Mouse (Mus musculus) kidney, embryonic 16.5 days (tissue): ENCODE data around the gene Frmd5. TPM values are rescaled to one million over a fixed set of nuclear protein-coding genes. Genes with fewer than 3 reads are reported as not detected.

Source experiments
- ATAC-seq: fragments of 200-750 bp; cut with Nextera tagmentation; 2 replicates; pipeline ENCODE4 v1.8.0; 2017; ENCODE audit warnings: moderate TSS enrichment; ENCODE audit not compliant: low FRiP score, low TSS enrichment
- H3K27ac ChIP-seq: fragments of 300-500 bp; sonication (generic); 2 replicates; pipeline ENCODE4 v1.5.1; 2014; ENCODE audit warnings: low read length
- H3K27me3 ChIP-seq: fragments of 300-500 bp; sonication (generic); 2 replicates; pipeline ENCODE4 v1.6.1; 2014; ENCODE audit warnings: low read length, control low read depth, mixed read lengths; ENCODE audit not compliant: insufficient read depth
- H3K36me3 ChIP-seq: fragments of 300-500 bp; sonication (generic); 2 replicates; pipeline ENCODE4 v1.6.1; 2014; ENCODE audit warnings: low read length, control low read depth, mixed read lengths; ENCODE audit not compliant: insufficient read depth
- H3K4me1 ChIP-seq: fragments of 300-500 bp; sonication (generic); 2 replicates; pipeline ENCODE4 v1.6.1; 2014; ENCODE audit warnings: low read length, control low read depth, mixed read lengths; ENCODE audit not compliant: insufficient read depth
- H3K4me2 ChIP-seq: fragments of 300-500 bp; sonication (generic); replicated peaks from 2 replicates; pipeline ENCODE4 v1.6.1; 2014; ENCODE audit warnings: low read depth, low read length
- H3K4me3 ChIP-seq: fragments of 300-500 bp; sonication (generic); 2 replicates; pipeline ENCODE4 v1.5.1; 2014; ENCODE audit warnings: mild to moderate bottlenecking, low read length
- H3K9ac ChIP-seq: fragments of 300-500 bp; sonication (generic); replicated peaks from 2 replicates; pipeline ENCODE4 v1.6.1; 2014; ENCODE audit warnings: low read length
- H3K9me3 ChIP-seq: fragments of 300-500 bp; sonication (generic); 2 replicates; pipeline ENCODE4 v1.6.1; 2016; ENCODE audit warnings: low read length, control low read depth
- WGBS: fragments of 180-500 bp; shearing (Covaris S2); extraction: QIAGEN DNeasy Blood & Tissue Kit; methylation state at CpG from one replicate; pipeline ENCODE4 v1.1.7; 2014; 5-methylcytosine and 5-hydroxymethylcytosine counted together
- polyA plus RNA-seq: library from polyadenylated mRNA; unstranded; fragments of >200 nt; fragmentation: Nextera tagmentation; extraction: Ambion mirVana; gene quantifications from 2 replicates; pipeline ENCODE4 v1.2.1, GENCODE M21; 2015

Frmd5 gene
- polyA plus RNA-seq, 1 experiment from 2014 or later: 1.8 TPM

GRCm38 (mm10) chr2:121620582-121621261 lies 186.2 kb downstream of the Frmd5 start:
- Histone ChIP-seq H3K9me3 (no peaks in the 10 kb centered on the region), H3K9ac (no peak overlapping the region)
- 86% methylated on average over 7 of the region's 7 CpGs for WGBS

GRCm38 (mm10) chr2:121615199-121615559 lies 191.7 kb downstream of the Frmd5 start:
- no peak for ATAC-seq
- H3K27me3 ChIP-seq: no peaks in the 10 kb centered on the region
- H3K4me1 ChIP-seq: peaks cover 5% of the 10 kb centered on the region
- no peak overlapping the region for H3K4me3 ChIP-seq
- no peak overlapping the region for H3K4me2 ChIP-seq
- 77% methylated on average over 7 of the region's 7 CpGs for WGBS
- no peak overlapping the region for H3K27ac ChIP-seq
- no peaks in the 10 kb centered on the region for H3K36me3 ChIP-seq
- H3K9me3 ChIP-seq: no peaks in the 10 kb centered on the region
- no peak overlapping the region for H3K9ac ChIP-seq

More at GRCm38 (mm10) chr2:121620582-121621261, 186.2 kb downstream of the Frmd5 start:
- no peaks in the 10 kb centered on the region for H3K4me1 ChIP-seq
- no peak overlapping the region for H3K4me3 ChIP-seq
- H3K27me3 ChIP-seq: no peaks in the 10 kb centered on the region
- ATAC-seq: no peak
- H3K27ac ChIP-seq: no peak overlapping the region
- H3K4me2 ChIP-seq: no peak overlapping the region
- H3K36me3 ChIP-seq: no peaks in the 10 kb centered on the region

GRCm38 (mm10) chr2:121614483-121615198 lies 192.2 kb downstream of the Frmd5 start:
- no peak overlapping the region for H3K27ac ChIP-seq
- no peak for ATAC-seq
- no peaks in the 10 kb centered on the region for H3K9me3 ChIP-seq
- H3K27me3 ChIP-seq: no peaks in the 10 kb centered on the region
- H3K9ac ChIP-seq: no peak overlapping the region
- WGBS: 75% methylated on average over 9 of the region's 9 CpGs
- H3K4me1 ChIP-seq: peaks cover 9% of the 10 kb centered on the region
- no peaks in the 10 kb centered on the region for H3K36me3 ChIP-seq
- H3K4me3 ChIP-seq: no peak overlapping the region
- no peak overlapping the region for H3K4me2 ChIP-seq

GRCm38 (mm10) chr2:121612112-121612511 lies 194.8 kb downstream of the Frmd5 start:
- Histone ChIP-seq H3K9me3 (0 out of 2 replicates have a peak, but pooled peaks cover 2% of the 10 kb centered on the region), H3K4me3 (no peak overlapping the region), H3K9ac (no peak overlapping the region), H3K27me3 (no peaks in the 10 kb centered on the region), H3K4me1 (peaks cover 9% of the 10 kb centered on the region), H3K36me3 (no peaks in the 10 kb centered on the region), H3K27ac (no peak overlapping the region), H3K4me2 (no peak overlapping the region)
- ATAC-seq: no peak
- 60% methylated on average over 5 of the region's 5 CpGs for WGBS

- Histone ChIP-seq H3K9me3 (0 out of 2 replicates have a peak, but pooled peaks cover 2% of the 10 kb centered on the region), H3K27me3 (no peaks in the 10 kb centered on the region), H3K4me3 (no peak overlapping the region), H3K27ac (no peak overlapping the region; the same call in 1 of the 2 replicates), H3K9ac (no peak overlapping the region), H3K4me2 (0 out of 2 replicates have a peak overlapping the region, but pooled peaks have one; percentile 0), H3K4me1 (peaks cover 9% of the 10 kb centered on the region), H3K36me3 (no peaks in the 10 kb centered on the region)
- ATAC-seq: peak; percentile 72
- 17% methylated on average over 17 of the region's 17 CpGs for WGBS
Measured at GRCm38 (mm10) chr2:121610008-121610884, 196.6 kb downstream of the Frmd5 start.

GRCm38 (mm10) chr2:121609141-121609724 lies 197.7 kb downstream of the Frmd5 start:
- 0 out of 2 replicates have a peak, but pooled peaks cover 2% of the 10 kb centered on the region for H3K9me3 ChIP-seq
- H3K4me3 ChIP-seq: no peak overlapping the region
- peaks cover 9% of the 10 kb centered on the region for H3K4me1 ChIP-seq
- H3K27ac ChIP-seq: no peak overlapping the region
- H3K9ac ChIP-seq: no peak overlapping the region
- WGBS: 70% methylated on average over 11 of the region's 11 CpGs
- ATAC-seq: no peak
- H3K36me3 ChIP-seq: no peaks in the 10 kb centered on the region
- no peaks in the 10 kb centered on the region for H3K27me3 ChIP-seq
- no peak overlapping the region for H3K4me2 ChIP-seq

- no peak overlapping the region for H3K4me3 ChIP-seq
- WGBS: 44% methylated on average over 4 of the region's 4 CpGs
- no peak for ATAC-seq
- H3K9me3 ChIP-seq: 0 out of 2 replicates have a peak, but pooled peaks cover under 1% of the 10 kb centered on the region
- no peak overlapping the region for H3K9ac ChIP-seq
- H3K36me3 ChIP-seq: no peaks in the 10 kb centered on the region
- no peaks in the 10 kb centered on the region for H3K27me3 ChIP-seq
- H3K27ac ChIP-seq: no peak overlapping the region
- no peak overlapping the region for H3K4me2 ChIP-seq
- no peaks in the 10 kb centered on the region for H3K4me1 ChIP-seq
Measured at GRCm38 (mm10) chr2:121602397-121602796, 204.5 kb downstream of the Frmd5 start.

GRCm38 (mm10) chr2:121601543-121601942 lies 205.3 kb downstream of the Frmd5 start:
- Histone ChIP-seq H3K4me2 (no peak overlapping the region), H3K36me3 (no peaks in the 10 kb centered on the region), H3K27me3 (no peaks in the 10 kb centered on the region), H3K4me3 (no peak overlapping the region), H3K4me1 (no peaks in the 10 kb centered on the region), H3K9ac (no peak overlapping the region), H3K9me3 (no peaks in the 10 kb centered on the region), H3K27ac (no peak overlapping the region)
- 67% methylated on average over 7 of the region's 7 CpGs for WGBS
- ATAC-seq: no peak

GRCm38 (mm10) chr2:121600736-121601135 lies 206.2 kb downstream of the Frmd5 start:
- WGBS: 76% methylated on average over 8 of the region's 8 CpGs
- H3K4me3 ChIP-seq: no peak overlapping the region
- H3K27ac ChIP-seq: no peak overlapping the region
- no peaks in the 10 kb centered on the region for H3K9me3 ChIP-seq
- H3K27me3 ChIP-seq: no peaks in the 10 kb centered on the region
- no peak overlapping the region for H3K9ac ChIP-seq
- H3K4me1 ChIP-seq: no peaks in the 10 kb centered on the region
- H3K4me2 ChIP-seq: no peak overlapping the region
- no peak for ATAC-seq
- no peaks in the 10 kb centered on the region for H3K36me3 ChIP-seq
